Mouse (Mus musculus) embryonic facial prominence, embryonic 10.5 days (tissue): ENCODE data around the gene Per3. TPM values are rescaled to one million over a fixed set of nuclear protein-coding genes. Genes with fewer than 3 reads are reported as not detected.
A peak's percentile ranks its signal among the peaks of the same experiment; 100 is the strongest.

ENCODE experiments used
- DNase-seq: peaks from one replicate; pipeline ENCODE4 v3.0.0-alpha.2; 2017; ENCODE audit warnings: low spot score
- H3K27ac ChIP-seq: fragments of 300-500 bp; sonication (generic); replicated peaks from 2 replicates; pipeline ENCODE4 v1.5.1; 2016; ENCODE audit warnings: mild to moderate bottlenecking
- H3K27me3 ChIP-seq: fragments of 300-500 bp; sonication (generic); replicated peaks from 2 replicates; pipeline ENCODE4 v1.6.1; 2016; ENCODE audit warnings: low read depth, mild to moderate bottlenecking; ENCODE audit not compliant: poor library complexity, severe bottlenecking
- H3K36me3 ChIP-seq: fragments of 300-500 bp; sonication (generic); replicated peaks from 2 replicates; pipeline ENCODE4 v1.6.1; 2016; ENCODE audit warnings: mild to moderate bottlenecking, moderate library complexity
- H3K4me1 ChIP-seq: fragments of 300-500 bp; sonication (generic); 2 replicates; pipeline ENCODE4 v1.6.1; 2016
- H3K4me3 ChIP-seq: fragments of 300-500 bp; sonication (generic); 2 replicates; pipeline ENCODE4 v1.5.1; 2016; ENCODE audit warnings: mild to moderate bottlenecking, moderate library complexity
- H3K9me3 ChIP-seq: fragments of 300-500 bp; sonication (generic); 2 replicates; pipeline ENCODE4 v1.6.1; 2016; ENCODE audit warnings: mild to moderate bottlenecking
- WGBS: fragments of 180-500 bp; shearing (Covaris S2); methylation state at CpG from one replicate; pipeline ENCODE4 v1.1.7; 2016; 5-methylcytosine and 5-hydroxymethylcytosine counted together
- polyA plus RNA-seq: library from polyadenylated mRNA; unstranded; fragments of >200 nt; fragmentation: Nextera tagmentation; extraction: Ambion mirVana; gene quantifications from 2 replicates; pipeline ENCODE4 v1.2.1, GENCODE M21; 2016

Gene Per3
- polyA plus RNA-seq, 1 experiment from 2014 or later, result 7.8 TPM

GRCm38 (mm10) chr4:151015946-151016345 lies 28.5 kb downstream of the Per3 start:
- Histone ChIP-seq H3K27me3 (no peaks in the 10 kb centered on the region), H3K4me1 (peaks cover 25% of the 10 kb centered on the region), H3K36me3 (peaks cover 40% of the 10 kb centered on the region), H3K27ac (no peak overlapping the region), H3K4me3 (no peak overlapping the region), H3K9me3 (no peaks in the 10 kb centered on the region)
- 49% methylated on average over 10 of the region's 10 CpGs for WGBS
- DNase-seq, result peak; percentile 40

- Histone ChIP-seq H3K27me3 (no peaks in the 10 kb centered on the region), H3K4me3 (no peak overlapping the region), H3K4me1 (peaks cover 14% of the 10 kb centered on the region), H3K36me3 (peaks cover 23% of the 10 kb centered on the region), H3K9me3 (no peaks in the 10 kb centered on the region), H3K27ac (no peak overlapping the region)
- WGBS, result 89% methylated on average over 7 of the region's 7 CpGs
- DNase-seq, result no peak
These were observed 34.1 kb downstream of the Per3 start for GRCm38 (mm10) chr4:151010316-151010715.

- DNase-seq, result peak; percentile 58
- Histone ChIP-seq H3K4me1 (no peaks in the 10 kb centered on the region), H3K9me3 (no peaks in the 10 kb centered on the region), H3K4me3 (no peak overlapping the region), H3K27me3 (no peaks in the 10 kb centered on the region), H3K36me3 (peaks cover 19% of the 10 kb centered on the region), H3K27ac (no peak overlapping the region)
- WGBS, result 49% methylated on average over 6 of the region's 6 CpGs
These were observed 37.5 kb downstream of the Per3 start for GRCm38 (mm10) chr4:151006945-151007344.

GRCm38 (mm10) chr4:151005656-151006318 lies 38.7 kb downstream of the Per3 start:
- 91% methylated on average over 13 of the region's 13 CpGs for WGBS
- Histone ChIP-seq H3K27ac (no peak overlapping the region), H3K4me1 (no peaks in the 10 kb centered on the region), H3K27me3 (no peaks in the 10 kb centered on the region), H3K36me3 (peaks cover 17% of the 10 kb centered on the region), H3K9me3 (no peaks in the 10 kb centered on the region), H3K4me3 (no peak overlapping the region)
- no peak for DNase-seq

- no peak for DNase-seq
- H3K36me3 ChIP-seq, result peaks cover 13% of the 10 kb centered on the region
- no peaks in the 10 kb centered on the region for H3K9me3 ChIP-seq
- H3K4me3 ChIP-seq, result no peak overlapping the region
- WGBS, result 77% methylated on average over 13 of the region's 13 CpGs
- no peak overlapping the region for H3K27ac ChIP-seq
- no peaks in the 10 kb centered on the region for H3K27me3 ChIP-seq
- H3K4me1 ChIP-seq, result no peaks in the 10 kb centered on the region
These were observed 43.1 kb downstream of the Per3 start for GRCm38 (mm10) chr4:151001397-151001796.

- no peak for DNase-seq
- Histone ChIP-seq H3K4me3 (no peak overlapping the region), H3K4me1 (no peaks in the 10 kb centered on the region), H3K36me3 (no peaks in the 10 kb centered on the region), H3K9me3 (no peaks in the 10 kb centered on the region), H3K27me3 (no peaks in the 10 kb centered on the region), H3K27ac (no peak overlapping the region)
- 94% methylated on average over 9 of the region's 9 CpGs for WGBS
These were observed 45.8 kb downstream of the Per3 start for GRCm38 (mm10) chr4:150998626-150999025.

- 91% methylated on average over 7 of the region's 7 CpGs for WGBS
- no peaks in the 10 kb centered on the region for H3K4me1 ChIP-seq
- no peaks in the 10 kb centered on the region for H3K36me3 ChIP-seq
- no peak within 1 kb of the TSS for H3K27ac ChIP-seq
- no peaks in the 10 kb centered on the region for H3K27me3 ChIP-seq
- H3K4me3 ChIP-seq, result no peak within 1 kb of the TSS
- no peak for DNase-seq
- H3K9me3 ChIP-seq, result no peaks in the 10 kb centered on the region
These were observed 47.7 kb downstream of the Per3 start, which contains the start of gene Uts2 for GRCm38 (mm10) chr4:150996797-150997196. TSS of gene Uts2 (plus strand) at chr4:150997097.

GRCm38 (mm10) chr4:150990148-150990547 lies 54.3 kb downstream of the Per3 start:
- H3K9me3 ChIP-seq, result no peaks in the 10 kb centered on the region
- H3K27me3 ChIP-seq, result no peaks in the 10 kb centered on the region
- no peak overlapping the region for H3K27ac ChIP-seq
- no peaks in the 10 kb centered on the region for H3K4me1 ChIP-seq
- WGBS, result 43% methylated on average over 6 of the region's 6 CpGs
- no peak overlapping the region for H3K4me3 ChIP-seq
- DNase-seq, result peak; percentile 32
- H3K36me3 ChIP-seq, result no peaks in the 10 kb centered on the region

- no peak for DNase-seq
- H3K9me3 ChIP-seq, result no peaks in the 10 kb centered on the region
- H3K36me3 ChIP-seq, result no peaks in the 10 kb centered on the region
- 88% methylated on average over 5 of the region's 5 CpGs for WGBS
- no peak overlapping the region for H3K27ac ChIP-seq
- no peak overlapping the region for H3K4me3 ChIP-seq
- H3K27me3 ChIP-seq, result no peaks in the 10 kb centered on the region
- no peaks in the 10 kb centered on the region for H3K4me1 ChIP-seq
These were observed 64.3 kb downstream of the Per3 start for GRCm38 (mm10) chr4:150980153-150980552.

- no peaks in the 10 kb centered on the region for H3K36me3 ChIP-seq
- no peak overlapping the region for H3K27ac ChIP-seq
- no peaks in the 10 kb centered on the region for H3K4me1 ChIP-seq
- no peak for DNase-seq
- no peaks in the 10 kb centered on the region for H3K9me3 ChIP-seq
- WGBS, result 78% methylated on average over 9 of the region's 9 CpGs
- H3K27me3 ChIP-seq, result no peaks in the 10 kb centered on the region
- H3K4me3 ChIP-seq, result no peak overlapping the region
These were observed 65.0 kb downstream of the Per3 start for GRCm38 (mm10) chr4:150979455-150979854.

- Histone ChIP-seq H3K36me3 (no peaks in the 10 kb centered on the region), H3K9me3 (no peaks in the 10 kb centered on the region)
- 93% methylated on average over 21 of the region's 21 CpGs for WGBS
These were observed 66.1 kb downstream of the Per3 start for GRCm38 (mm10) chr4:150978156-150978910.

GRCm38 (mm10) chr4:150975145-150975544 lies 69.3 kb downstream of the Per3 start:
- Histone ChIP-seq H3K27ac (no peak overlapping the region), H3K36me3 (no peaks in the 10 kb centered on the region), H3K9me3 (no peaks in the 10 kb centered on the region), H3K4me1 (no peaks in the 10 kb centered on the region), H3K27me3 (no peaks in the 10 kb centered on the region), H3K4me3 (no peak overlapping the region)
- no peak for DNase-seq
- 40% methylated on average over 1 of the region's 1 CpGs for WGBS

More at GRCm38 (mm10) chr4:150978156-150978910, 66.1 kb downstream of the Per3 start:
- H3K4me1 ChIP-seq, result no peaks in the 10 kb centered on the region
- no peaks in the 10 kb centered on the region for H3K27me3 ChIP-seq
- no peak overlapping the region for H3K4me3 ChIP-seq
- no peak for DNase-seq
- H3K27ac ChIP-seq, result no peak overlapping the region

- Histone ChIP-seq H3K4me1 (no peaks in the 10 kb centered on the region), H3K27me3 (no peaks in the 10 kb centered on the region), H3K4me3 (no peak overlapping the region), H3K9me3 (no peaks in the 10 kb centered on the region), H3K27ac (no peak overlapping the region), H3K36me3 (no peaks in the 10 kb centered on the region)
- no peak for DNase-seq
- 84% methylated on average over 8 of the region's 8 CpGs for whole genome bisulfite sequencing
These were observed 71.2 kb downstream of the Per3 start for GRCm38 (mm10) chr4:150973264-150973663.
